Mouse (Mus musculus): ENCODE results near the gene Eif2ak2. TPM values are rescaled to one million over a fixed set of nuclear protein-coding genes. Genes with fewer than 3 reads are reported as not detected.

Eif2ak2 gene
- polyA plus RNA-seq (2015; fragmentation: Nextera tagmentation; extraction: Ambion mirVana): 12.9 and 15.3 TPM in 2 replicates

- WGBS: under 1% methylated on average over 28 of the region's 28 CpGs
- no peak for TF ChIP-seq CTCF (IDR thresholded peaks at IDR 0.05; ENCODE audit: low read depth)
Observed at GRCm38 (mm10) chr17:78882401-78883112, at the start of gene Eif2ak2. Gene Eif2ak2, minus strand, starts transcription at chr17:78882573.

GRCm38 (mm10) chr17:78917696-78918095 lies 35.3 kb upstream of the Eif2ak2 start:
- 39% methylated on average over 6 of the region's 6 CpGs for WGBS
- H3K27ac ChIP-seq: no peak overlapping the region
- no peaks in the 10 kb centered on the region for H3K27me3 ChIP-seq (ENCODE audit: insufficient read depth, low read length)
- ATAC-seq (replicated peaks; ENCODE audit: low FRiP score, low read depth): no peak
- H3K4me3 ChIP-seq (replicated peaks; ENCODE audit: low read depth, low read length): no peak overlapping the region; the same call in 1 of the 2 replicates
- H3K9ac ChIP-seq (ENCODE audit: low read depth, low read length): 0 out of 2 replicates have a peak overlapping the region, but pooled peaks have one; percentile 75
- H3K4me2 ChIP-seq (ENCODE audit: low read length): peak overlapping the region; percentile 75
- H3K4me1 ChIP-seq (replicated peaks; ENCODE audit: insufficient read depth, low read length): peaks cover 5% of the 10 kb centered on the region; the same call in 1 of the 2 replicates
- TF ChIP-seq CTCF (IDR thresholded peaks at IDR 0.05; ENCODE audit: low read depth): no peak
- no peaks in the 10 kb centered on the region for H3K9me3 ChIP-seq (replicated peaks; ENCODE audit: low read length)
- peaks cover 25% of the 10 kb centered on the region for H3K36me3 ChIP-seq (ENCODE audit: insufficient read depth, low read length)
- DNase-seq (ENCODE audit: low spot score): no peak

More at GRCm38 (mm10) chr17:78882401-78883112, at the start of gene Eif2ak2:
- Histone ChIP-seq H3K4me3 (replicated peaks; ENCODE audit: low read depth, low read length) (peak within 1 kb of the TSS; percentile 59), H3K9me3 (replicated peaks; ENCODE audit: low read length) (no peaks in the 10 kb centered on the region), H3K4me1 (replicated peaks; ENCODE audit: insufficient read depth, low read length) (peaks cover 7% of the 10 kb centered on the region; the same call in 1 of the 2 replicates), H3K27me3 (ENCODE audit: insufficient read depth, low read length) (no peaks in the 10 kb centered on the region), H3K36me3 (ENCODE audit: insufficient read depth, low read length) (0 out of 2 replicates have a peak, but pooled peaks cover 3% of the 10 kb centered on the region), H3K4me2 (ENCODE audit: low read length) (peak within 1 kb of the TSS; percentile 62), H3K27ac (peak within 1 kb of the TSS; percentile 89), H3K9ac (ENCODE audit: low read depth, low read length) (peak within 1 kb of the TSS; percentile 66)
- DNase-seq (ENCODE audit: low spot score): peak; percentile 94
- ATAC-seq (replicated peaks; ENCODE audit: low FRiP score, low read depth): peak; percentile 99

- TF ChIP-seq CTCF (IDR thresholded peaks at IDR 0.05; ENCODE audit: low read depth): no peak
- peak overlapping the region; percentile 75 for H3K9ac ChIP-seq (ENCODE audit: low read depth, low read length)
- no peaks in the 10 kb centered on the region for H3K27me3 ChIP-seq (ENCODE audit: insufficient read depth, low read length)
- H3K4me2 ChIP-seq (ENCODE audit: low read length): peak overlapping the region; percentile 75
- H3K27ac ChIP-seq: peak overlapping the region; percentile 89
- H3K36me3 ChIP-seq (ENCODE audit: insufficient read depth, low read length): peaks cover 19% of the 10 kb centered on the region
- H3K4me3 ChIP-seq (replicated peaks; ENCODE audit: low read depth, low read length): peak overlapping the region; percentile 59
- no peaks in the 10 kb centered on the region for H3K9me3 ChIP-seq (replicated peaks; ENCODE audit: low read length)
- WGBS: under 1% methylated on average over 11 of the region's 11 CpGs
- ATAC-seq (replicated peaks; ENCODE audit: low FRiP score, low read depth) (peak; percentile 26; the same call in 1 of the 2 replicates), DNase-seq (ENCODE audit: low spot score) (peak; percentile 36)
- H3K4me1 ChIP-seq (replicated peaks; ENCODE audit: insufficient read depth, low read length): peaks cover 5% of the 10 kb centered on the region; the same call in 1 of the 2 replicates
Observed at GRCm38 (mm10) chr17:78916899-78917298, 34.5 kb upstream of the Eif2ak2 start.

- ATAC-seq (replicated peaks; ENCODE audit: low FRiP score, low read depth): peak; percentile 93
Observed at GRCm38 (mm10) chr17:78916369-78916813, 34.0 kb upstream of the Eif2ak2 start, which contains the start of gene Cebpzos. Gene Cebpzos, plus strand, starts transcription at chr17:78916500.

GRCm38 (mm10) chr17:78915772-78916171 lies 33.4 kb upstream of the Eif2ak2 start:
- H3K4me3 ChIP-seq (replicated peaks; ENCODE audit: low read depth, low read length): peak overlapping the region; percentile 59
- H3K27ac ChIP-seq: no peak overlapping the region
- peaks cover 5% of the 10 kb centered on the region; the same call in 1 of the 2 replicates for H3K4me1 ChIP-seq (replicated peaks; ENCODE audit: insufficient read depth, low read length)
- H3K27me3 ChIP-seq (ENCODE audit: insufficient read depth, low read length): no peaks in the 10 kb centered on the region
- H3K9ac ChIP-seq (ENCODE audit: low read depth, low read length): 0 out of 2 replicates have a peak overlapping the region, but pooled peaks have one; percentile 75
- no peaks in the 10 kb centered on the region for H3K9me3 ChIP-seq (replicated peaks; ENCODE audit: low read length)
- DNase-seq (ENCODE audit: low spot score) (no peak), ATAC-seq (replicated peaks; ENCODE audit: low FRiP score, low read depth) (0 out of 2 replicates have a peak, but pooled peaks have one; percentile 0)
- no peak for TF ChIP-seq CTCF (IDR thresholded peaks at IDR 0.05; ENCODE audit: low read depth)
- 57% methylated on average over 6 of the region's 6 CpGs for whole genome bisulfite sequencing
- H3K36me3 ChIP-seq (ENCODE audit: insufficient read depth, low read length): peaks cover 9% of the 10 kb centered on the region; the same call in 1 of the 2 replicates
- peak overlapping the region; percentile 75 for H3K4me2 ChIP-seq (ENCODE audit: low read length)

More at GRCm38 (mm10) chr17:78916369-78916813, 34.0 kb upstream of the Eif2ak2 start, which contains the start of gene Cebpzos:
- H3K4me2 ChIP-seq (ENCODE audit: low read length): peak within 1 kb of the TSS; percentile 75
- DNase-seq (ENCODE audit: low spot score): peak; percentile 82
- TF ChIP-seq CTCF (IDR thresholded peaks at IDR 0.05; ENCODE audit: low read depth): peak; percentile 8; the same call in 1 of the 2 replicates
- H3K4me3 ChIP-seq (replicated peaks; ENCODE audit: low read depth, low read length): peak within 1 kb of the TSS; percentile 59
- WGBS: under 1% methylated on average over 37 of the region's 37 CpGs
- H3K27me3 ChIP-seq (ENCODE audit: insufficient read depth, low read length): no peaks in the 10 kb centered on the region
- peaks cover 14% of the 10 kb centered on the region for H3K36me3 ChIP-seq (ENCODE audit: insufficient read depth, low read length)
- no peaks in the 10 kb centered on the region for H3K9me3 ChIP-seq (replicated peaks; ENCODE audit: low read length)
- peak within 1 kb of the TSS; percentile 75 for H3K9ac ChIP-seq (ENCODE audit: low read depth, low read length)
- peak within 1 kb of the TSS; percentile 89 for H3K27ac ChIP-seq
- H3K4me1 ChIP-seq (replicated peaks; ENCODE audit: insufficient read depth, low read length): peaks cover 5% of the 10 kb centered on the region; the same call in 1 of the 2 replicates

GRCm38 (mm10) chr17:78913921-78914320 lies 31.5 kb upstream of the Eif2ak2 start:
- no peak overlapping the region for H3K27ac ChIP-seq
- H3K4me3 ChIP-seq (replicated peaks; ENCODE audit: low read depth, low read length): no peak overlapping the region
- no peaks in the 10 kb centered on the region for H3K9me3 ChIP-seq (replicated peaks; ENCODE audit: low read length)
- H3K4me1 ChIP-seq (replicated peaks; ENCODE audit: insufficient read depth, low read length): peaks cover 5% of the 10 kb centered on the region; the same call in 1 of the 2 replicates
- no peak for ATAC-seq (replicated peaks; ENCODE audit: low FRiP score, low read depth)
- no peaks in the 10 kb centered on the region for H3K27me3 ChIP-seq (ENCODE audit: insufficient read depth, low read length)
- no peaks in the 10 kb centered on the region for H3K36me3 ChIP-seq (ENCODE audit: insufficient read depth, low read length)
- TF ChIP-seq CTCF (IDR thresholded peaks at IDR 0.05; ENCODE audit: low read depth): no peak
- 57% methylated on average over 3 of the region's 3 CpGs for WGBS
- H3K9ac ChIP-seq (ENCODE audit: low read depth, low read length): no peak overlapping the region
- no peak overlapping the region for H3K4me2 ChIP-seq (ENCODE audit: low read length)
- no peak for DNase-seq (ENCODE audit: low spot score)
